Mouse (Mus musculus): ENCODE measurements around the gene Rtn3.
A peak's percentile ranks its signal among the peaks of the same experiment; 100 is the strongest.

The Rtn3 gene

GRCm38 (mm10) chr19:7487680-7488079, 4.6 kb upstream of the Rtn3 start:
- DNase-seq (ENCODE audit: low read depth, low spot score) = peak; percentile 73

- peak; percentile 66 for DNase-seq (ENCODE audit: low read depth, low spot score)
Observed at GRCm38 (mm10) chr19:7484076-7484475, 995 bp upstream of the Rtn3 start.

GRCm38 (mm10) chr19:7483512-7483882, 416 bp upstream of the Rtn3 start:
- peak; percentile 81 for DNase-seq (ENCODE audit: low read depth, low spot score)

GRCm38 (mm10) chr19:7482266-7482598, 849 bp downstream of the Rtn3 start:
- DNase-seq (ENCODE audit: low read depth, low spot score) = no peak

- peak; percentile 65 for DNase-seq (ENCODE audit: low read depth, low spot score)
Observed at GRCm38 (mm10) chr19:7481541-7482265, 1.4 kb downstream of the Rtn3 start.

GRCm38 (mm10) chr19:7479751-7480248, 3.3 kb downstream of the Rtn3 start:
- DNase-seq (ENCODE audit: low read depth, low spot score) = no peak

GRCm38 (mm10) chr19:7470643-7471042, 12.4 kb downstream of the Rtn3 start:
- no peak for DNase-seq (ENCODE audit: low read depth, low spot score)

- no peak for DNase-seq (ENCODE audit: low read depth, low spot score)
Observed at GRCm38 (mm10) chr19:7467915-7468314, 15.2 kb downstream of the Rtn3 start.

- peak; percentile 39 for DNase-seq (ENCODE audit: low read depth, low spot score)
Observed at GRCm38 (mm10) chr19:7459370-7459769, 23.7 kb downstream of the Rtn3 start.

GRCm38 (mm10) chr19:7458901-7459300, 24.2 kb downstream of the Rtn3 start:
- no peak for DNase-seq (ENCODE audit: low read depth, low spot score)

GRCm38 (mm10) chr19:7456803-7457202, 26.3 kb downstream of the Rtn3 start:
- DNase-seq (ENCODE audit: low read depth, low spot score) = peak; percentile 23

- DNase-seq (ENCODE audit: low read depth, low spot score) = no peak
Observed at GRCm38 (mm10) chr19:7445596-7445995, 37.5 kb downstream of the Rtn3 start.

- no peak for DNase-seq (ENCODE audit: low read depth, low spot score)
Observed at GRCm38 (mm10) chr19:7445105-7445504, 38.0 kb downstream of the Rtn3 start.

GRCm38 (mm10) chr19:7441493-7441892, 41.6 kb downstream of the Rtn3 start:
- peak; percentile 78 for DNase-seq (ENCODE audit: low read depth, low spot score)

GRCm38 (mm10) chr19:7438295-7438694, 44.8 kb downstream of the Rtn3 start:
- DNase-seq (ENCODE audit: low read depth, low spot score) = no peak

GRCm38 (mm10) chr19:7436061-7436970, 46.8 kb downstream of the Rtn3 start:
- DNase-seq (ENCODE audit: low read depth, low spot score) = peak; percentile 94

- no peak for DNase-seq (ENCODE audit: low read depth, low spot score)
Observed at GRCm38 (mm10) chr19:7434887-7435286, 48.2 kb downstream of the Rtn3 start.

GRCm38 (mm10) chr19:7425398-7425775, 57.7 kb downstream of the Rtn3 start:
- DNase-seq (ENCODE audit: low read depth, low spot score) = peak; percentile 74

- DNase-seq (ENCODE audit: low read depth, low spot score) = peak; percentile 24
Observed at GRCm38 (mm10) chr19:7424590-7425397, 58.3 kb downstream of the Rtn3 start.

- peak; percentile 20 for DNase-seq (ENCODE audit: low read depth, low spot score)
Observed at GRCm38 (mm10) chr19:7424131-7424530, 59.0 kb downstream of the Rtn3 start.

- DNase-seq (ENCODE audit: low read depth, low spot score) = peak; percentile 43
Observed at GRCm38 (mm10) chr19:7423656-7424030, 59.4 kb downstream of the Rtn3 start.
